Comparison of ENCODE assay signal across 23 mouse cellular contexts in genomic region chr16:57566215-57566614, GRCm38 (mm10). TPM values are rescaled to one million over a fixed set of nuclear protein-coding genes. Genes with fewer than 3 reads are reported as not detected.
A peak's percentile ranks its signal among the peaks of the same experiment; 100 is the strongest.
DNase-seq lines count a peak whose midpoint lies in the region; ATAC-seq and TF ChIP-seq lines count a peak whose summit lies in the region.
"Had no signal": no experiment of that assay in that cellular context is flagged by ENCODE, and none has a peak within 500 bp of the region (broad histone marks: within the 10 kb centered on the region; RNA-seq: fewer than 3 reads in every experiment).

No protein-coding gene starts in this region.

- H3K36me3 ChIP-seq in intestine, embryonic 15.5 days, result peaks cover 6% of the 10 kb centered on the region
- H3K36me3 ChIP-seq in intestine, embryonic 16.5 days (ENCODE audit: control insufficient read depth, insufficient read depth, low read length), result peaks cover 5% of the 10 kb centered on the region; the same call in 1 of the 2 replicates
- peaks cover 67% of the 10 kb centered on the region for H3K36me3 ChIP-seq in C2C12 (ENCODE audit: control insufficient read depth, insufficient read depth)
- H3K36me3 ChIP-seq in liver, embryonic 11.5 days (ENCODE audit: control insufficient read depth, insufficient read depth, low read length), result no peaks in the 10 kb centered on the region
- H3K36me3 ChIP-seq: forebrain, embryonic 15.5 days; midbrain, embryonic 12.5 days had no signal

- H3K9me3 ChIP-seq in intestine, embryonic 15.5 days, result no peaks in the 10 kb centered on the region
- H3K9me3 ChIP-seq in intestine, embryonic 16.5 days (ENCODE audit: control insufficient read depth, low read length), result no peaks in the 10 kb centered on the region
- no peaks in the 10 kb centered on the region for H3K9me3 ChIP-seq in liver, embryonic 11.5 days (ENCODE audit: control insufficient read depth, low read length)
- H3K9me3 ChIP-seq: forebrain, embryonic 15.5 days; limb, embryonic 15.5 days; midbrain, embryonic 12.5 days; neural tube, embryonic 12.5 days had no signal

- DNase-seq in heart, adult 11 months, result peak; percentile 94
- no peak for DNase-seq in heart, postnatal 10 days
- DNase-seq in retina, embryonic 14.5 days (ENCODE audit: low spot score), result no peak
- DNase-seq in liver, embryonic 11.5 days (ENCODE audit: low spot score), result no peak
- DNase-seq: adrenal gland, postnatal 14 days; B cell, adult 2 months; cerebellum, postnatal 10 days; embryo, embryonic 11 days; gastrocnemius, postnatal 25 days; kidney, adult 8-10 months; liver, postnatal 0 days; right cerebral cortex, adult 18-20 months; thymus, postnatal 4 days had no signal

- H3K79me2 ChIP-seq in C2C12 (ENCODE audit: control insufficient read depth, insufficient read depth), result peaks cover 93% of the 10 kb centered on the region

- H3K4me2 ChIP-seq in intestine, embryonic 15.5 days (replicated peaks), result no peak overlapping the region
- H3K4me2 ChIP-seq in intestine, embryonic 16.5 days (ENCODE audit: low read depth, low read length), result no peak overlapping the region
- H3K4me2 ChIP-seq in liver, embryonic 11.5 days, result no peak overlapping the region
- H3K4me2 ChIP-seq: forebrain, embryonic 15.5 days; limb, embryonic 15.5 days; midbrain, embryonic 12.5 days; neural tube, embryonic 12.5 days had no signal

- H3K27me3 ChIP-seq in intestine, embryonic 15.5 days (replicated peaks), result no peaks in the 10 kb centered on the region
- H3K27me3 ChIP-seq in intestine, embryonic 16.5 days (replicated peaks; ENCODE audit: control insufficient read depth, insufficient read depth, low read length), result no peaks in the 10 kb centered on the region
- H3K27me3 ChIP-seq in C2C12 (ENCODE audit: control insufficient read depth, insufficient read depth, insufficient read length), result no peaks in the 10 kb centered on the region
- H3K27me3 ChIP-seq in liver, embryonic 11.5 days (replicated peaks; ENCODE audit: control insufficient read depth, insufficient read depth, low read length), result no peaks in the 10 kb centered on the region
- H3K27me3 ChIP-seq: forebrain, embryonic 15.5 days; limb, embryonic 15.5 days; midbrain, embryonic 12.5 days; neural tube, embryonic 12.5 days had no signal

- 0 out of 2 replicates have a peak overlapping the region, but pooled peaks have one; percentile 9 for H3K27ac ChIP-seq in intestine, embryonic 15.5 days
- no peak overlapping the region for H3K27ac ChIP-seq in intestine, embryonic 16.5 days (ENCODE audit: low read length)
- no peak overlapping the region for H3K27ac ChIP-seq in liver, embryonic 11.5 days (ENCODE audit: low read depth, low read length)
- H3K27ac ChIP-seq: forebrain, embryonic 15.5 days; hindbrain, postnatal 0 days; limb, embryonic 15.5 days; midbrain, embryonic 12.5 days; neural tube, embryonic 12.5 days had no signal

- no peak for ATAC-seq in intestine, embryonic 15.5 days
- no peak for ATAC-seq in intestine, embryonic 16.5 days
- ATAC-seq in megakaryocyte progenitor cell, adult 5-6 weeks (replicated peaks; ENCODE audit: poor library complexity), result peak; percentile 46; the same call in 1 of the 2 replicates
- no peak for ATAC-seq in liver, embryonic 11.5 days (replicated peaks; ENCODE audit: low FRiP score)
- ATAC-seq: activated CD4-positive, CD25-positive, alpha-beta regulatory T cell, adult 4 months; forebrain, embryonic 15.5 days; hindbrain, postnatal 0 days; liver, postnatal 0 days had no signal

- H3K4me3 ChIP-seq in intestine, embryonic 15.5 days (replicated peaks), result no peak overlapping the region
- H3K4me3 ChIP-seq in intestine, embryonic 16.5 days (ENCODE audit: low read length), result no peak overlapping the region
- H3K4me3 ChIP-seq in C2C12 (ENCODE audit: insufficient read depth, poor library complexity, severe bottlenecking), result no peak overlapping the region
- no peak overlapping the region for H3K4me3 ChIP-seq in liver, embryonic 11.5 days (ENCODE audit: low read depth, low read length)
- H3K4me3 ChIP-seq: forebrain, embryonic 15.5 days; limb, embryonic 15.5 days; midbrain, embryonic 12.5 days; neural tube, embryonic 12.5 days had no signal

- WGBS in intestine, embryonic 15.5 days, result 73% methylated on average over 3 of the region's 3 CpGs
- WGBS in intestine, embryonic 16.5 days, result 74% methylated on average over 3 of the region's 3 CpGs
- WGBS in liver, embryonic 11.5 days, result 74% methylated on average over 3 of the region's 3 CpGs

- no peak overlapping the region for H3K9ac ChIP-seq in intestine, embryonic 15.5 days
- no peak overlapping the region for H3K9ac ChIP-seq in intestine, embryonic 16.5 days (ENCODE audit: low read depth, low read length)
- H3K9ac ChIP-seq in liver, embryonic 11.5 days (ENCODE audit: low read depth, low read length), result no peak overlapping the region
- H3K9ac ChIP-seq: forebrain, embryonic 15.5 days; limb, embryonic 15.5 days; liver, postnatal 0 days; midbrain, embryonic 12.5 days; neural tube, embryonic 12.5 days had no signal

- peaks cover 78% of the 10 kb centered on the region for H3K79me3 ChIP-seq in C2C12 (ENCODE audit: low read depth)

- intact Hi-C loops in heart, postnatal 10 days (cut with DNase I), result loop anchor here (5.0 kb wide), 1 partner anchor 79 kb away; no protein-coding TSS in a partner anchor

- TF ChIP-seq CTCF in C2C12 (IDR thresholded peaks at IDR 0.05; ENCODE audit: control insufficient read depth, insufficient read depth, insufficient read length), result no peak

- H3ac ChIP-seq in C2C12 (ENCODE audit: control insufficient read depth, insufficient read length, low read depth), result peak overlapping the region; percentile 24

- 0 out of 2 replicates have a peak, but pooled peaks cover 2% of the 10 kb centered on the region for H3K4me1 ChIP-seq in intestine, embryonic 15.5 days (replicated peaks)
- H3K4me1 ChIP-seq in intestine, embryonic 16.5 days (ENCODE audit: control insufficient read depth, insufficient read depth, low read length), result peaks cover 16% of the 10 kb centered on the region
- no peaks in the 10 kb centered on the region for H3K4me1 ChIP-seq in liver, embryonic 11.5 days (replicated peaks; ENCODE audit: control insufficient read depth, insufficient read depth, low read length)
- H3K4me1 ChIP-seq: forebrain, embryonic 15.5 days; midbrain, embryonic 12.5 days; neural tube, embryonic 12.5 days had no signal

TF ChIP-seq in C2C12, 6 proteins besides CTCF, POLR2A, EP300 and RAD21:
- TF ChIP-seq MAX (IDR thresholded peaks at IDR 0.05), result no peak
- TF ChIP-seq USF1 (IDR thresholded peaks at IDR 0.05; ENCODE audit: low read depth), result no peak
- no peak for TF ChIP-seq CEBPB (IDR thresholded peaks at IDR 0.05; ENCODE audit: low read depth)
- TF ChIP-seq MYOD1 (IDR thresholded peaks at IDR 0.05; ENCODE audit: control insufficient read depth, insufficient read length, low read depth), result no peak
- TF ChIP-seq MYOG (IDR thresholded peaks at IDR 0.05; ENCODE audit: control insufficient read depth, extremely low read depth, insufficient read length), result no peak
- no peak for TF ChIP-seq FOSL1 (IDR thresholded peaks at IDR 0.05; ENCODE audit: insufficient read depth, low read length, poor library complexity, severe bottlenecking)
TF ChIP-seq in C2C12: peak in this region for 0.

RNA-seq across cellular contexts. Expression of gene Cmss1, which starts 40.4 kb away (rescaled TPM):
- total RNA-seq in heart, postnatal 10 days (2021), result 10 to 100 TPM; 38.5 to 39.4 TPM
- polyA plus RNA-seq in intestine, embryonic 15.5 days (2015; fragmentation: Nextera tagmentation; extraction: Ambion mirVana), result 45.2 and 45.5 TPM in 2 replicates
- polyA plus RNA-seq in intestine, embryonic 16.5 days (2015; fragmentation: Nextera tagmentation; extraction: Ambion mirVana), result 35.1 and 41.4 TPM in 2 replicates
- polyA plus RNA-seq in C2C12 (2012; fragmentation: generic; extraction: Trizol), result 37.5 TPM
- total RNA-seq in megakaryocyte progenitor cell, adult 5-6 weeks (2015), result 31.4 and 38.5 TPM in 2 replicates
- total RNA-seq in megakaryocyte progenitor cell, adult 5-6 weeks (2017), result 74.3 and 80.6 TPM in 2 replicates
- polyA plus RNA-seq in liver, embryonic 11.5 days (2014; fragmentation: Nextera tagmentation; extraction: Ambion mirVana), result 70.5 and 71.3 TPM in 2 replicates
